Mouse (Mus musculus) gastrocnemius, postnatal 36 days (tissue): ENCODE results near the gene Sprr2a1. TPM values are rescaled to one million over a fixed set of nuclear protein-coding genes. Genes with fewer than 3 reads are reported as not detected.

Experiments used
- total RNA-seq, 2 experiments: library from RNA; stranded (reverse); gene quantifications; 2 replicates each; pipeline ENCODE4 v1.2.3; 2021

The Sprr2a1 gene
- total RNA-seq, 2 experiments from 2014 or later: not detected

Other genes starting within 250 kb of the Sprr2a1 start
- gene Pglyrp3, start 201.2 kb upstream of the Sprr2a1 start, total RNA-seq: not detected
- not detected for gene Lor, start 132.7 kb upstream of the Sprr2a1 start, total RNA-seq
- gene Prr9, start 91.9 kb upstream of the Sprr2a1 start, total RNA-seq: not detected
- not detected for gene Lelp1, start 73.1 kb upstream of the Sprr2a1 start, total RNA-seq
- gene Sprr2a2, start 121 bp downstream of the Sprr2a1 start, total RNA-seq: not detected
- not detected for gene Sprr2a3, start 69.6 kb downstream of the Sprr2a1 start, total RNA-seq
- gene Sprr2b, start 100.8 kb downstream of the Sprr2a1 start, total RNA-seq: not detected
- gene Sprr2d, start 123.3 kb downstream of the Sprr2a1 start, total RNA-seq: not detected
- gene Sprr2e, start 136.3 kb downstream of the Sprr2a1 start, total RNA-seq: not detected
- not detected for gene Sprr2f, start 149.4 kb downstream of the Sprr2a1 start, total RNA-seq
- gene Sprr2h, start 169.9 kb downstream of the Sprr2a1 start, total RNA-seq: not detected
- not detected for gene Sprr2i, start 192.2 kb downstream of the Sprr2a1 start, total RNA-seq
- not detected for gene Sprr2j-ps, start 202.3 kb downstream of the Sprr2a1 start, total RNA-seq
- 1 to 10 TPM; 2.2 to 2.9 TPM for gene Gm9774, start 213.6 kb downstream of the Sprr2a1 start, total RNA-seq
- not detected for gene Sprr2k, start 216.8 kb downstream of the Sprr2a1 start, total RNA-seq
- gene Sprr1b, start 223.0 kb downstream of the Sprr2a1 start, total RNA-seq: not detected
- gene Sprr3, start 242.9 kb downstream of the Sprr2a1 start, total RNA-seq: not detected